Mouse (Mus musculus) bone marrow, adult 2 months (tissue): Measurements from ENCODE around the gene Hist2h3c1.
A peak's percentile ranks its signal among the peaks of the same experiment; 100 is the strongest.
"Not testable (repeated sequence)": the region's sequence is repeated elsewhere in the genome, so short reads cannot be mapped to it uniquely, and the experiment has no call there.

Source experiments
- CTCF ChIP-seq: fragments of 200-500 bp; IDR thresholded peaks from 2 replicates; pipeline ENCODE4 v1.5.1; 2011; ENCODE audit warnings: low read length, control low read depth; ENCODE audit not compliant: control insufficient read depth, insufficient read depth
- POLR2A ChIP-seq: fragments of 200-500 bp; IDR thresholded peaks from 2 replicates; pipeline ENCODE4 v1.6.1; 2011; ENCODE audit warnings: low read depth, mild to moderate bottlenecking, control low read depth, low read length, borderline replicate concordance; ENCODE audit not compliant: control insufficient read depth

- TF ChIP-seq CTCF, result not testable (repeated sequence)
- peak; percentile 55 for TF ChIP-seq POLR2A
Observed at GRCm38 (mm10) chr3:96245003-96245886, 1.2 kb upstream of the Hist2h3c1 start, which contains the start of gene Hist2h2aa1.
